Mouse (Mus musculus) right cerebral cortex, postnatal 25 days (tissue): ENCODE data around the gene Npnt.

Source experiments
- DNase-seq: peaks from one replicate; pipeline ENCODE4 v3.0.0; 2022

Npnt gene

GRCm38 (mm10) chr3:132949791-132950528, at the start of gene Npnt:
TSS of gene Npnt (minus strand) at chr3:132950291.
- peak; percentile 50 for DNase-seq

GRCm38 (mm10) chr3:132996299-132996698, 46.2 kb upstream of the Npnt start:
- no peak for DNase-seq

- DNase-seq, result no peak
These were observed 45.8 kb upstream of the Npnt start for GRCm38 (mm10) chr3:132995904-132996267.

- DNase-seq, result no peak
These were observed 45.2 kb upstream of the Npnt start for GRCm38 (mm10) chr3:132995172-132995903.

- DNase-seq, result no peak
These were observed 36.1 kb upstream of the Npnt start for GRCm38 (mm10) chr3:132986188-132986587.

- no peak for DNase-seq
These were observed 33.9 kb upstream of the Npnt start for GRCm38 (mm10) chr3:132983845-132984485.

- no peak for DNase-seq
These were observed 31.9 kb upstream of the Npnt start for GRCm38 (mm10) chr3:132981968-132982367.

- DNase-seq, result no peak
These were observed 29.8 kb upstream of the Npnt start for GRCm38 (mm10) chr3:132979781-132980461.

- no peak for DNase-seq
These were observed 16.2 kb upstream of the Npnt start for GRCm38 (mm10) chr3:132966255-132966654.

GRCm38 (mm10) chr3:132964715-132965507, 14.8 kb upstream of the Npnt start:
- no peak for DNase-seq

- DNase-seq, result no peak
These were observed 12.7 kb upstream of the Npnt start for GRCm38 (mm10) chr3:132962631-132963361.

GRCm38 (mm10) chr3:132950529-132950880, 414 bp upstream of the Npnt start:
- DNase-seq, result no peak

- no peak for DNase-seq
These were observed 706 bp downstream of the Npnt start for GRCm38 (mm10) chr3:132949380-132949790.

GRCm38 (mm10) chr3:132948298-132948795, 1.7 kb downstream of the Npnt start:
- DNase-seq, result no peak

- no peak for DNase-seq
These were observed 4.0 kb downstream of the Npnt start for GRCm38 (mm10) chr3:132946086-132946485.

GRCm38 (mm10) chr3:132945669-132946068, 4.4 kb downstream of the Npnt start:
- no peak for DNase-seq

GRCm38 (mm10) chr3:132944609-132945008, 5.5 kb downstream of the Npnt start:
- no peak for DNase-seq

- DNase-seq, result no peak
These were observed 5.9 kb downstream of the Npnt start for GRCm38 (mm10) chr3:132944193-132944592.

GRCm38 (mm10) chr3:132942778-132943177, 7.3 kb downstream of the Npnt start:
- DNase-seq, result no peak

GRCm38 (mm10) chr3:132940181-132940990, 9.7 kb downstream of the Npnt start:
- DNase-seq, result no peak

- no peak for DNase-seq
These were observed 11.1 kb downstream of the Npnt start for GRCm38 (mm10) chr3:132939006-132939405.
